Mouse (Mus musculus): Measurements from ENCODE around the gene N4bp1. TPM values are rescaled to one million over a fixed set of nuclear protein-coding genes. Genes with fewer than 3 reads are reported as not detected.

Gene N4bp1
- polyA plus RNA-seq, 1 experiment = 19.4 TPM

DNA sequence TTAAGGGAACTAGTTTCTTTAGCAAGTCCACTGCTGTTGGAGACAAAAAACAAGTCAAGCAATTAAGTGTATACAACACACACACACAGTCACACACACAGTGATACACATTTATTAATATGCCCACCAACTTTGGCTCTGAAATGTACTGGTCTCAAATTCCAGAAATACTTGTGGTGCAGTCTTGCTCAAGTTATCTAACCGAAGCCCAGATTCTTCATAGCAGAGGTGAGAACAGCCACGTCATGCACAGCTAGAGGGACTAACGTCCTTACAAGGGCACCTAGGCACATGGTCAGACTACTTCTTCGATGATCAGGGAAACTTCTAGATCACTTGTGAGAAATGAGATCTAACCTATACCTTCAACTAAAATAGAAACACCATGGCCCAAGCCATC, 22.2 kb downstream of the N4bp1 start:
- WGBS = 81% methylated on average over 4 of the region's 4 CpGs
- Histone ChIP-seq H3K4me1 (ENCODE audit: control insufficient read depth, insufficient read depth, insufficient read length, low read length) (0 out of 2 replicates have a peak, but pooled peaks cover under 1% of the 10 kb centered on the region), H3K27me3 (ENCODE audit: control insufficient read depth, insufficient read depth, low read length) (no peaks in the 10 kb centered on the region), H3K36me3 (ENCODE audit: control insufficient read depth, insufficient read depth, low read length) (peaks cover 18% of the 10 kb centered on the region), H3K4me3 (ENCODE audit: low read depth, low read length) (no peak overlapping the region), H3K27ac (ENCODE audit: insufficient read depth, low read depth, low read length) (no peak overlapping the region)
- TF ChIP-seq CTCF (IDR thresholded peaks at IDR 0.05; ENCODE audit: extremely low read depth, insufficient read length, insufficient replicate concordance, low read depth, low read length) (no peak), POLR2A (IDR thresholded peaks at IDR 0.05; ENCODE audit: low read depth, low read length) (no peak)

DNA sequence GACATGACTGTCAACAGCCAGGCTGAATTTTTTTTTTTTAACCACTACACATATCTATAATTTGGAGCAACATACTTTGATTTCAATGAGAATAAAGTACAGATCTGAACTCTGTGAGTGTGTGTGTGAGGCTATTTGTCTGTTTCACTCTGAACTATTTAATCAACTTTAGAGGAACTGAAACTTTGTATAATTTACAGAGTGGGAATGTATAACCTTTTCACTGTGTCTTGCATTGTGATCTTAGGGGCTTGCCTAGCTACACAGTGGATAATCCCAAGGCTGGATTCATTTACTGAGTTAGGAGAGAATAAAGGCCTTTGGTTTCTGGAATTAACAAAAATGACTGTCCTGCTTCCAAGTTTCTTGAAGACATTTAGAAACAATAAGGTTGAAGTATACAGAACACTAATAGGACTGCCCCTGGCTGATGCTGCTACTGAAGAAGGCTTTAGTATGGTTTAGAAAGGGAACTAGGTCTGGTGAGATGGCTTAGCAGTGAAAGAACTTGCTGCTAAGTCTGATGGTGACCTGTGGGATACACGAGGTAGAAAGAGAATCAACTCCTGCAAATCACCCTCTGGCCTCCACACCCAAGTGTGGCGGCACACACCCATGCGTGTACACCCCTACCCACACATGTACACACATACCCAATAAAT, 22.8 kb downstream of the N4bp1 start:
- Histone ChIP-seq H3K4me1 (ENCODE audit: control insufficient read depth, insufficient read depth, insufficient read length, low read length) (no peaks in the 10 kb centered on the region), H3K36me3 (ENCODE audit: control insufficient read depth, insufficient read depth, low read length) (peaks cover 18% of the 10 kb centered on the region), H3K27me3 (ENCODE audit: control insufficient read depth, insufficient read depth, low read length) (no peaks in the 10 kb centered on the region), H3K4me3 (ENCODE audit: low read depth, low read length) (no peak overlapping the region), H3K27ac (ENCODE audit: insufficient read depth, low read depth, low read length) (no peak overlapping the region)
- WGBS = 76% methylated on average over 3 of the region's 3 CpGs
- TF ChIP-seq POLR2A (IDR thresholded peaks at IDR 0.05; ENCODE audit: low read depth, low read length) = no peak

DNA sequence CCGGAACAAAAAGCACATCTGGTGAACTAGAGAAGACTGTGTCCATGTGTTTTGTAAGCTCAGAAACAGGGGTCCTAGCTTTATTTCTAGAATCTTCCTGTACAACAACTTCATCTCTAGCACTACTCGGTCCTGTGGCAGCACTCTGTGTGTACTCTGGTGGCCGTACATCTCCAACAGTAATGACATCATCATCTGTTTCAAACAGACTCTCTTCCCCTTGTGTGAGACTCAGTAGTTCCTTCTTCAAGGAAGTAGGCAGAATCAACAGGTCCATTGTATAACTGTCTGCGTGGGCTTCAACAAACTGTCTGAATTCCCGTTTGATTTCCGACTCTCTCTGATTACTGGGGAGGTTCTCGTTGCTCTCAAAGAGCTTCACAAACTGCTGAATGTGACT, 23.5 kb downstream of the N4bp1 start:
- 72% methylated on average over 7 of the region's 7 CpGs for WGBS
- H3K4me1 ChIP-seq (ENCODE audit: control insufficient read depth, insufficient read depth, insufficient read length, low read length) = no peaks in the 10 kb centered on the region
- peaks cover 18% of the 10 kb centered on the region for H3K36me3 ChIP-seq (ENCODE audit: control insufficient read depth, insufficient read depth, low read length)
- no peak overlapping the region; the same call in 1 of the 2 replicates for H3K27ac ChIP-seq (ENCODE audit: insufficient read depth, low read depth, low read length)
- H3K4me3 ChIP-seq (ENCODE audit: low read depth, low read length) = no peak overlapping the region
- TF ChIP-seq POLR2A (IDR thresholded peaks at IDR 0.05; ENCODE audit: low read depth, low read length) = no peak
- no peak for TF ChIP-seq CTCF (IDR thresholded peaks at IDR 0.05; ENCODE audit: extremely low read depth, insufficient read length, insufficient replicate concordance, low read depth, low read length)
- H3K27me3 ChIP-seq (ENCODE audit: control insufficient read depth, insufficient read depth, low read length) = no peaks in the 10 kb centered on the region

DNA sequence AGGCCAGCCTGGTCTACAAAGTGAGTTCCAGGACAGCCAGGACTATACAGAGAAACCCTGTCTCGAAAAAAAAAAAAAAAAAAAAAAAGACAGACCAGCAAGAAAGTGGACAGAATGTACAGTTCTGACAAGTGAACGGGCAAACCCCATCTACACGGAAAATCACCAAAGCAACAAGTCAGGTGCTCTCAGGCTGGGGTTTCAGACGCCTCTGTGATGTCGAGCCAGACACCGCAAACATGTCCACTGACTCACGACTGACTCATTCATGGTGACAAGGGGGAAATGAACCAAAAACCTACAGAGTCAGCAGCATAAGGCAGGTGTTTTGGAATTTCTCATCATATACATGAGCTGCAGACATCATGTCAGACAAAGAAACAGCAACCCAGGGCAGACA, 28.8 kb downstream of the N4bp1 start:
- Histone ChIP-seq H3K36me3 (ENCODE audit: control insufficient read depth, insufficient read depth, low read length) (peaks cover 32% of the 10 kb centered on the region), H3K27me3 (ENCODE audit: control insufficient read depth, insufficient read depth, low read length) (no peaks in the 10 kb centered on the region), H3K27ac (ENCODE audit: insufficient read depth, low read depth, low read length) (no peak overlapping the region), H3K4me1 (ENCODE audit: control insufficient read depth, insufficient read depth, insufficient read length, low read length) (no peaks in the 10 kb centered on the region), H3K4me3 (ENCODE audit: low read depth, low read length) (no peak overlapping the region)
- WGBS = 77% methylated on average over 7 of the region's 7 CpGs
- TF ChIP-seq POLR2A (IDR thresholded peaks at IDR 0.05; ENCODE audit: low read depth, low read length) (no peak), CTCF (IDR thresholded peaks at IDR 0.05; ENCODE audit: extremely low read depth, insufficient read length, insufficient replicate concordance, low read depth, low read length) (no peak)

DNA sequence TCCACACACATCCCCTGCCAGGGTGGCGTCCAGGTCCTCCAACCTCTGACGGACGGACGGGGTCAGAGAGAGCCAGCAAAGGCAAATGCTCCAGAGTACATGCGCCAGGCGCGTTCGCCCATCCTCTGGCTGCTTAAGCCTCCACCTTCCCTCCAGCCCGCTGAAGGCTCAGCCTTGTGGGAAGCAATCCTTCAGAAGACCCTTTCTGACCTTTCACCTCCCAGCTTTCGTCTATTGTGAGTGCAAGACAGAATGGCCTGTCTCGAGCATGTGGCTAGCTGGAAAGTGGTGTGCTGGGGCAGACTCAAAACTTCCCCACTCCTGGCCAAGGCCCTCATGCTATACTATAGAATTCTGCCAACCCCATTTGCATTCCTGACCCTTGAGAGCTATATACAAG, 30.4 kb downstream of the N4bp1 start:
- peaks cover 28% of the 10 kb centered on the region for H3K36me3 ChIP-seq (ENCODE audit: control insufficient read depth, insufficient read depth, low read length)
- 89% methylated on average over 11 of the region's 11 CpGs for WGBS
- H3K4me3 ChIP-seq (ENCODE audit: low read depth, low read length) = no peak overlapping the region
- no peaks in the 10 kb centered on the region for H3K4me1 ChIP-seq (ENCODE audit: control insufficient read depth, insufficient read depth, insufficient read length, low read length)
- no peak for TF ChIP-seq POLR2A (IDR thresholded peaks at IDR 0.05; ENCODE audit: low read depth, low read length)
- no peaks in the 10 kb centered on the region for H3K27me3 ChIP-seq (ENCODE audit: control insufficient read depth, insufficient read depth, low read length)
- H3K27ac ChIP-seq (ENCODE audit: insufficient read depth, low read depth, low read length) = no peak overlapping the region

DNA sequence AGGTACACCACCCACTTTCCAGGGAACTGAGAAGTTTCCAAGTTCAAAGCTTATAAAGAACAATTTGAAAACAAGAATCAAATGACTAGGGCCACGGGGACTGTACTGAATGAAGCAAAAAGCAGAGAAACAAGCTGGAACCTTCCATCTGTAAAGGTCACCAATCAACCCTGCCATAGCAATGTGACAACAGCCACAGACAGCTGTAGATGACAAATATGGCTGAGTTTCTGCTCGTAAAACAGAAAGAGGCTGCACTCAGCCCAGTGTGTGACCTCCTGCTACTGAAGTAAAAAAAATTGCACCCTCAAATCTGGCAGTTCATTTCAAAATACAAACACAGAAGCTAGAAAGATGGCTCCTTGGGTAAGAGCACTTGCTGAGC, 31.1 kb downstream of the N4bp1 start:
- Histone ChIP-seq H3K4me3 (ENCODE audit: low read depth, low read length) (no peak overlapping the region), H3K27me3 (ENCODE audit: control insufficient read depth, insufficient read depth, low read length) (no peaks in the 10 kb centered on the region), H3K36me3 (ENCODE audit: control insufficient read depth, insufficient read depth, low read length) (peaks cover 27% of the 10 kb centered on the region), H3K27ac (ENCODE audit: insufficient read depth, low read depth, low read length) (no peak overlapping the region), H3K4me1 (ENCODE audit: control insufficient read depth, insufficient read depth, insufficient read length, low read length) (no peaks in the 10 kb centered on the region)
- TF ChIP-seq CTCF (IDR thresholded peaks at IDR 0.05; ENCODE audit: extremely low read depth, insufficient read length, insufficient replicate concordance, low read depth, low read length) (no peak), POLR2A (IDR thresholded peaks at IDR 0.05; ENCODE audit: low read depth, low read length) (no peak)
- 75% methylated on average over 2 of the region's 2 CpGs for WGBS

DNA sequence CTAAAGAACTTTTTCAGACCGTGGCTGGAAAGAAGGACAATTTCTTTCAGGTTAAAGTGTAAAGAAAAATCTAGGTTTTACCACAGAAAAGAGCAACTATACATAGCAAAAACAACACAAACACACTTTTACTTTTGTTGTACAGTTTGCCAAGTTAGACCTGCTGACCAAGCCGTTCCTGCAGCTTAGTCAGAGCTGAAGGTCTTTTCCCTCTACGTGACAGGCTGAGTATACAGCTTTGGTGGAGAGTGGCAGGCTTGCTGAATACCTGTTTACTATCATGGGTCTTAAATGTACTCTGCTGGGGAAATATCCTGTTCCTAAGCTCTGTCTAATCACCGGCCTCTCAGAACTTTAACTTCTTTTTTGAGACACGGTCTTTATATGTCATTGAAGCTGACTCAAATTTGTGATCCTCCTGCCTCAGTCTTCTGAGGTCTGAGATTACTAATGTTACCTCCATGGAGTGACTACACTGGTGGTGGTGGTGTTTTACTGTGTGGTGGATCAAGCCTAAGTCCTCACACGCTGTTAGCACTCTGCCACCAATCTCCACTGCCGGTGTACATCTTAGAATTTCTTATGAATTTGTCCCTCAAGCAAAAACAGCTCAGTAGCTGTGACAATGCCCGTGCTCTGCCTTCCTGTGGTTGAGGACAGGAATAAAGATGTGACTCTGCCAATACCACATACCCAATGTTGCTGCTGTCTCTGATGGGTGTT, 31.6 kb downstream of the N4bp1 start:
- no peak for TF ChIP-seq POLR2A (IDR thresholded peaks at IDR 0.05; ENCODE audit: low read depth, low read length)
- no peak for TF ChIP-seq CTCF (IDR thresholded peaks at IDR 0.05; ENCODE audit: extremely low read depth, insufficient read length, insufficient replicate concordance, low read depth, low read length)
- no peaks in the 10 kb centered on the region for H3K4me1 ChIP-seq (ENCODE audit: control insufficient read depth, insufficient read depth, insufficient read length, low read length)
- no peaks in the 10 kb centered on the region for H3K27me3 ChIP-seq (ENCODE audit: control insufficient read depth, insufficient read depth, low read length)
- WGBS = 88% methylated on average over 8 of the region's 8 CpGs
- H3K36me3 ChIP-seq (ENCODE audit: control insufficient read depth, insufficient read depth, low read length) = peaks cover 31% of the 10 kb centered on the region
- no peak overlapping the region for H3K27ac ChIP-seq (ENCODE audit: insufficient read depth, low read depth, low read length)
- no peak overlapping the region for H3K4me3 ChIP-seq (ENCODE audit: low read depth, low read length)

Measured in small intestine, adult 2 months (tissue).